In the genomic region with DNA sequence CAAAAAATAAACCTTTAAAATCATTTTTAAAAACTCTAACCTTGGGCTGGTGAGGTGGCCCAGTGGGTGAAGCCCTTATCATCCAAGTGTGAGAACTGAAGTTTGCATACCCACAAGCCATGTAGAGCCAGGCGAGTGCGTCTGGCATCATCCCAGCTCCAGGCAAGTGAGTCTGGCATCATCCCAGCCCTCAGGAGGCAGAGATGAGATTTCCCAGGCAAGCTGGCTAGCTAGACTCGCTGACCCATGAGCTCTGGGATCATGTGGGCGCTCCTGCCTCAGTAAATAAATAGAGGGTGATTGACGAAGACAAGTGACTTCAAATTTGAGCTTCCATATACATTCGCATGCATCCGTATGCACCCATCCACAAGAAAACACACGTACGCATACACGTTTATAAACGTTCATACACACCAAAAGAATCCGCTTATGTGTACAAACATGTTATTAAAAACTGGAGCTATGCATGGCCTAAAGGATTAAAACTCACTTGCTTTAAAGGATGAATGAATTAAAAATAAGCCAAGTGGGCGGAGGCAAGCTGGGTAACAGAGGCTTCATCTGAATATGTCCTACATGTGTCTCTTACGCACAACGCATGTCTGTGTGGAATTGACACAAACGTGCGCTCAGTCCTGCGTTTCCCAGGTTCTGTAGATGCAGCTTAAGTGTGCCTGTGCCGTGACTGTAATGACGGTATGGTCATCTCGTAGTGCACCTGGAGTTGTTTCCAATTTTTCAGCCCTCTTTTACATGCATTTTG, we compare ENCODE assay signal across 8 mouse cellular contexts. TPM values are rescaled to one million over a fixed set of nuclear protein-coding genes. Genes with fewer than 3 reads are reported as not detected.
A peak's percentile ranks its signal among the peaks of the same experiment; 100 is the strongest.
DNase-seq lines count a peak whose midpoint lies in the region; ATAC-seq lines count a peak whose summit lies in the region.

No protein-coding gene starts in this region.

- peak overlapping the region; percentile 89 for H3K27ac ChIP-seq in embryonic facial prominence, embryonic 15.5 days (replicated peaks)
- peak overlapping the region; percentile 83 for H3K27ac ChIP-seq in midbrain, embryonic 10.5 days (replicated peaks)

- H3K4me1 ChIP-seq in embryonic facial prominence, embryonic 15.5 days: peaks cover 58% of the 10 kb centered on the region
- peaks cover 21% of the 10 kb centered on the region for H3K4me1 ChIP-seq in midbrain, embryonic 10.5 days

- peak; percentile 52 for DNase-seq in right cerebral cortex, adult 18-20 months
- DNase-seq in right cerebral cortex, postnatal 25 days: no peak
- DNase-seq in heart, postnatal 14 days: peak; percentile 67 to 82
- peak; percentile 90 to 92 for DNase-seq in kidney, postnatal 25 days
- no peak for DNase-seq in midbrain, embryonic 10.5 days (ENCODE audit: low spot score)
- DNase-seq in testis, postnatal 10 days (ENCODE audit: low spot score): no peak

- no peak for ATAC-seq in embryonic facial prominence, embryonic 15.5 days (ENCODE audit: insufficient number of reproducible peaks, low FRiP score, low TSS enrichment, low read depth)
- no peak for ATAC-seq in monocyte, adult 5-6 weeks (replicated peaks; ENCODE audit: insufficient number of reproducible peaks, low FRiP score, low TSS enrichment, poor library complexity, severe bottlenecking)

- no peaks in the 10 kb centered on the region for H3K27me3 ChIP-seq in embryonic facial prominence, embryonic 15.5 days
- no peaks in the 10 kb centered on the region for H3K27me3 ChIP-seq in midbrain, embryonic 10.5 days (ENCODE audit: low read depth, poor library complexity, severe bottlenecking)

- 46% methylated on average over 21 of the region's 21 CpGs for WGBS in embryonic facial prominence, embryonic 15.5 days
- WGBS in midbrain, embryonic 10.5 days: 84% methylated on average over 21 of the region's 21 CpGs

- no peaks in the 10 kb centered on the region for H3K9me3 ChIP-seq in embryonic facial prominence, embryonic 15.5 days (replicated peaks)
- H3K9me3 ChIP-seq in midbrain, embryonic 10.5 days (replicated peaks): no peaks in the 10 kb centered on the region

- H3K9ac ChIP-seq in embryonic facial prominence, embryonic 15.5 days: no peak overlapping the region

- H3K36me3 ChIP-seq in embryonic facial prominence, embryonic 15.5 days: peaks cover 16% of the 10 kb centered on the region
- H3K36me3 ChIP-seq in midbrain, embryonic 10.5 days: no peaks in the 10 kb centered on the region

- no peak overlapping the region for H3K4me3 ChIP-seq in embryonic facial prominence, embryonic 15.5 days (replicated peaks)
- peak overlapping the region; percentile 37 for H3K4me3 ChIP-seq in midbrain, embryonic 10.5 days

- H3K4me2 ChIP-seq in embryonic facial prominence, embryonic 15.5 days (replicated peaks): peak overlapping the region; percentile 42

- intact Hi-C loops in heart, postnatal 14 days (cut with DNase I): no loop called here

RNA-seq across cellular contexts. Expression of a gene that starts 12.3 kb away (rescaled TPM):
- 123 and 126 TPM in 2 replicates for polyA plus RNA-seq in embryonic facial prominence, embryonic 15.5 days (2015; fragmentation: Nextera tagmentation; extraction: Ambion mirVana)
- total RNA-seq in heart, postnatal 14 days (2021): 10 to 100 TPM; 43.3 to 46.4 TPM
- 25.0 and 25.2 TPM in 2 replicates for polyA plus RNA-seq in midbrain, embryonic 10.5 days (2016; fragmentation: Nextera tagmentation; extraction: Ambion mirVana)
- not detected in 3 replicates for total RNA-seq in monocyte, adult 5-6 weeks (2017)

RNA-seq across cellular contexts. Expression of a gene that starts 43.3 kb away (rescaled TPM):
- 168 and 169 TPM in 2 replicates for polyA plus RNA-seq in embryonic facial prominence, embryonic 15.5 days (2015; fragmentation: Nextera tagmentation; extraction: Ambion mirVana)
- total RNA-seq in heart, postnatal 14 days (2021): 10 to 100 TPM; 29.9 to 33.2 TPM
- 52.4 and 57.4 TPM in 2 replicates for polyA plus RNA-seq in midbrain, embryonic 10.5 days (2016; fragmentation: Nextera tagmentation; extraction: Ambion mirVana)
- total RNA-seq in monocyte, adult 5-6 weeks (2017): 0.29 to 1.6 TPM in 2 of 3 replicates, not detected in the other

Comparison
In these comparisons a context has a peak if more than half of its experiments do, and no peak if none do; other contexts are left out.
1. DNase-seq: peak in right cerebral cortex, adult 18-20 months (single experiment), heart, postnatal 14 days (2 of 2) and kidney, postnatal 25 days (2 of 2); none in right cerebral cortex, postnatal 25 days (single experiment), midbrain, embryonic 10.5 days (single experiment) and testis, postnatal 10 days (single experiment).
2. RNA of a gene that starts 12.3 kb away (total RNA-seq): 43.3 to 46.4 TPM in heart, postnatal 14 days; not detected in monocyte, adult 5-6 weeks; every median in the first group is over 10 times any median in the second.
3. RNA of a gene that starts 43.3 kb away (total RNA-seq): 29.9 to 33.2 TPM in heart, postnatal 14 days; 0.29 to 1.6 TPM in monocyte, adult 5-6 weeks; every median in the first group is over 10 times any median in the second.